Mouse (Mus musculus) C2C12 (cell line): ENCODE results near the gene Nsd2.

ENCODE experiments used
- CTCF ChIP-seq: IDR thresholded peaks from one replicate; pipeline ENCODE4 v1.5.1; 2011; ENCODE audit not compliant: control insufficient read depth, insufficient read depth, insufficient read length
- MAX ChIP-seq: IDR thresholded peaks from one replicate; pipeline ENCODE4 v1.6.1; 2011; ENCODE audit warnings: mild to moderate bottlenecking, control low read depth
- USF1 ChIP-seq: IDR thresholded peaks from one replicate; pipeline ENCODE4 v1.6.1; 2011; ENCODE audit warnings: low read depth, mild to moderate bottlenecking, control low read depth, moderate library complexity

DNA sequence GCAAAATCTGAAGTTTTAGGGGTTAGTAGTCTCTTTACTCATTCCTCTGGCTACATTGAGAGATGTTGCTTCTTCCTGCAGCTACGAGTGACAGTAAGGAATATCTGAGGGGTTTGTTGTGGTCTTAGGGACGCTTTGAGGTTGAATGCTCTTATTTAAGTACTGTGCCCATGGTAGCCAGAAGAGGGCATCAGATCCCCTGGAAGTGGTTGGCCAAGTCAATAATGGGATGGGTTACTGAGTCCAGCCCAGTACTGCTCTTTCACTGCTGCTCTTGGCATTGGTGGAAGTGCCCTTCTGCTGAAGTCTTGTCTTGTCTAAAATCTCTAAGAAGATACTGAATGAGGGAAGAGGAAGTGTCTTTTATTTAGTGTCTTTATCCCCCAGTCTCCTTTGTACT is 33.5 kb downstream of the Nsd2 start:
- TF ChIP-seq USF1 (no peak), CTCF (no peak), MAX (no peak)
